Mouse (Mus musculus): ENCODE data around the gene Etnk1.
"Not testable (repeated sequence)": the region's sequence is repeated elsewhere in the genome, so short reads cannot be mapped to it uniquely, and the experiment has no call there.

Gene Etnk1

DNA sequence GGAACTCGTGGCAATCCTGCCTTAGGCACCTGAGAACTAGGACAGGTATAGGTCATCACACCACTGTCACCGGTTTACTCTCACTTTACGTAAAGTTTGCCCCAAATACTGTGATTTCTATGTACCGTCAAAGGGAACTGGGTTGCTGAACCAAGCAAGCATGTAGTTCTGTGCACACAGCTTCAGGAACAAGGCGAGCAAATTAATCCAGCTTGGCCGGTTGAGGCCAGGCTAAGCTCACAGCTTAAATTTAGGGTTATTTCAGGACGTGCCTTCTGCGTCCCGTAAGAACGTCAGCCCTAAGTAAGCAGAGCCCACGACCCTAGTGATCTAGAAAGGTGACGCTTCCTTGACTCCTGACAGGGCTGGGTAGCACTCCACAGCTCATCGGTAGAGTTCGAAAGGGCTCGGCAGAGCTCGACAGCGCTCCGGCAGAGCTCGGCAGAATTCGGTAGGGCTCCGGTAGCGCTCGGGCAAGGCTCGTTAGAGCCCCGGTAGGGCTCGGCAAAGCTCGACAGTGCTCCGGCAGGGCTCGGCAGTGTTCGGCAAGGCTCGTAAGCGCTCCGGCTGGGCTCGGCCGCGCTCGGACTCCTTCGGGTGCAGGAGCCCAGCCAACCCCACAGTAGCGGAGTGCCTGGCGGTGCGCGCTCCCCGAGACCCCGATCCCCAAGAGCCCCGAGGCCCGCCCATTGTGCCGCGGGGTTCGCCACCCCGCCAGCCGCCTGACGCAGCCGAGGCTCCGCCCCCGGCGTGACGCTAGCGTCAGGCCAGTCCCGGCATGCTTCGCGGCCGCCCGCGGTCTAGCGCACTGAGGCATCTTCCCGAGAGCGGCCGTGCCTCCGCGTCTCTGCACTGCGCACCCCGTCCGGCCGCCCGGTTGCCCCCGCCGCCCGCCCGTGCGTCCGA is at the start of gene Etnk1:
Gene Etnk1 (plus strand): TSS at position 770 of the 906 bp plus-strand sequence.
- DNase-seq = peak; percentile 95 to 97

- DNase-seq = no peak
Measured at GRCm38 (mm10) chr6:143119325-143119724, 47.7 kb upstream of the Etnk1 start.

DNA sequence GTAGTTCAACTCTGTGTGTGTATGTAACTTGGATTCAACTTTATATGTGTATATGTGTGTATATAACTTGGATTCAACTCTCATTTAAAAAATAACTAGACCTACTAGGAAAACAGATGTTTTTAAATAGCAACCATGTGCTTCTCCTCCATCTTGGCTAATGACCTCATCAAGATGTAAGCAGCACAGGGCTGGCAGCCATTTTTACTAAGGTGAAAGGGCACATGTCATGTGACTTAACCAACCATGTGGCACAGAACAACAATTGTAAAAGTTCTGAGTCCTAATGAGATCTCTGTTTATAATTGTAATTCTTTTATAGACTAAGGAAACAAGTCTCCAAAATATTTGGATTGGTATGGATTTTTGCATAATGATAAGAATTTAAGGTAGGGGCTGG is 41.3 kb upstream of the Etnk1 start:
- DNase-seq = no peak

DNA sequence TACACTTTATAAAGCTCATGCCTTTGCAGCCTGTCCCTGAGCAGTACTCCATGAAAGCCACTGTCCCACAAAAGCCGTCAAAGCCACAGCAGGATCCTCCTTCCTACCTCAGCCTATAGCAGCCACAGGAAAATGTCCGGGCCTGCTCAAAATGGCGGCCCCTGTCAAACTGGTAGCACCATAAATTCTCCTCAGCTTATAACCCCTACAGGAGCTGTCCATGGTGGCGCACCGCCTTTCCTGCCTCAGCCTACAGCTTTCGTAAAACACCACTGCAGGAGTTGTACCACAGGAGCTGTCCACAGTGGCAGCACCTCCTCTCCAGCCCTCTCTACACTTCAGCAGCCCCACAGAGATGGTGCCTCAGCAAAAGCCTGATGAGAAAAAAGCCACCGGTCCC is 37.6 kb upstream of the Etnk1 start:
- no peak for DNase-seq

DNA sequence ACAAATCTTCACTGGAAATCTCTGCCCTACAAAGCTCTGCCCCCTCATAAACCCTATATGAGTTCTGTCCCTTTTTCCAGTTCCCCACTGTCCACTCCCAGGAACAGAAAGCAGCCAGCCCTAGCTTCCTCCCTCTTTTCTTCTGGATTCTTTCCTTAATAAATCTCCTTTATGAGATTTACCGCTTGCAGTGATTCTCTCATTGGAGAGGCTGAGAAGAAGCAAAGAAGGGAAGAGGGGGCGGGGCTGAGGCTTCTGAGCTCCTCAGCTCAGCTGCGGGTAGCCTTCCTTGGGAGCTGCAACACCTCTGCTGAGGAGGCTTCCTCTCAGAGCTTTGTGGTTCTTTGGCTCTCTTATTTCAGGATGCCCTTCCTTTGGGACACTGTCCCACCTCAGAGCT is 37.1 kb upstream of the Etnk1 start:
- DNase-seq = no peak

DNA sequence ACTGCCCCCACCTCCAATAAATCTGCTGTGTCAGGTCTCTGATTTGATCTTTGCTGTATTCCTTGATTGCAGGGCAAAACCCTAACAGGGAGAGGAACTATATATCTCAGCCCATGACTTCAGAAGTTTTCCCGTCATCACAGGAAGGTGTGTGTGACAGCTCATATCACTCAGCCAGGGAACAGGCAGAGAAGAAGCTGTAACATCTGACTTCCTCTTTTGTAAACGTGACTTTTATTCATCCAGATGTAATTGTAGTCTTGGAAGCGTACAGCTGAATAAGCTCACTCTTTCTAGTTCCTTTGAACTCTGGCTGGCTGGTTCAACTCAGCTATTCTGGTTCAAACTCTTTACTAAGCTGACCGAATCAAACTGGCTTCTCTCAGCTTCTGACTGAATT is 36.6 kb upstream of the Etnk1 start:
- no peak for DNase-seq

DNA sequence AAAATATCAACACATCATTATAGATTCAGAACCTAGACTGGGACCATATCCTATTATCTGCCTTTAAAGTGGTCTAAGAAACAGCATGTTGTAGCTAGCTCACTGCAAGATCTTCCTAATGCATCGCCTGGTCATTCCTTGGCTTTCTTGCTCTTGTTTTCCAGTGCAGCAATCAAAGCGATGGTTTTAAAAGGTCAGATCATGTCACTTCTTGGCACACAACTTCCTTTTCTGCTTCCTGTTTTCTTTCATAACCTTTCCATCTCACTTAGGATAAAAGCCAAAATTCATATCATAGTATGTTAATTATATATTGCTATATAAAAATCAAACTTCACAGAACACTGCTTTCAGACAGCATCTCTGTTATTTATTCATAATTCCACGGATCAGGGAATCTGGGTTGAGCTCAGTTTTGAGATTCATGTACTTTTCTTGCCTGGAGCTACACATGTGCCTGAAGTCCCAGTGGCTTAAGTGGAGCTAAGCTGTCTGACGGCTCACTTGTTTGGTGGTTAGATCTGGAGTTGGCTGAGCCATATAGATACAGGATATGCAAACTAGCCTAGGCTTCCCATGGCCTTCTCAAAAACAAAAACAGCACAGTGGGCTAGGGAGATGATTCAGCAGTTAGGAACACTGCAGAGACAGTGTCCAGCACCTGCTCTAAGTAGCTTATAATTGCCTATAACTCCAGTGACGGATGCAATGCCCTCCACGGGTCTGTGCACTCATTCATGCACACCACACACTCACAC is 34.9 kb upstream of the Etnk1 start:
- no peak for DNase-seq

DNA sequence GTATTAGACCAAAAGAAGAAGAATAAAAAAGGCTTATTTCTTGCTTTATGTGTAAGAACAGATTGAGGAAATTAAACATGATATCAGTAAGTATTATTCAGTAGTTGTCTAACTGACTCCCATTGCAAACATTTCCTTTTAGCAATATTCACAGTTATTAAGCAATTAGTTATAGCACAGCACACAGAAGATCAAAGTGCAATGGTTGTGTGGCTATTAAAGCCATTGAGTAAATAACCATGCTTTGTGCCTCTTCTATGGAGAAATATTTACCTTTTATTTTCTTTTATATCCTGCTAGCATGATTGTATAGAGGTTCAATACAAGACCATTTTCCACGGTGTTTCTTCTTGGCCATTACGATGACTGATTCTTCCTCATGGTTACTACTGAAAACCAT is 33.9 kb upstream of the Etnk1 start:
- DNase-seq = no peak

GRCm38 (mm10) chr6:143135097-143135496 is 31.9 kb upstream of the Etnk1 start:
- DNase-seq = no peak

GRCm38 (mm10) chr6:143136688-143137087 is 30.3 kb upstream of the Etnk1 start:
- DNase-seq = no peak

DNA sequence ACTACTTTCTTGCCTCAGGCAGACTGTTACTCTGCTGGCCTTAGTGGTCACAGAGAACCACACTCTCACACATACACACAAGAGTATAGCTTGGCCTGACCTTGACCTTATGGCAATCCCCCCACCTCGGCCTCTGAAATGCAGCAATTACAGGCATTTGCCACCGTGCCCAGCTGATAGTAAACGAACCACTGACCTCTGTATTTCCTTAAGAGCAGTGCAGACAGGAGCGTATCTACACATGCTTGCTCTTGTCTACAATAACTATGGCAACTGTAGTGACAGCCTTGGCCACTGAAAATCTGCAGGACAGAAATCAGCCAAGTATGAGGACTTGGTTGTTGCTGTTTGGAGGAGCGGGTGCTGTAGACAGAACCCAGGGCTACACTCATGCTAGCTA is 29.7 kb upstream of the Etnk1 start:
- DNase-seq = no peak

GRCm38 (mm10) chr6:143139417-143139816 is 27.6 kb upstream of the Etnk1 start:
- DNase-seq = no peak

- no peak for DNase-seq
Measured at GRCm38 (mm10) chr6:143140884-143141283, 26.1 kb upstream of the Etnk1 start.

DNA sequence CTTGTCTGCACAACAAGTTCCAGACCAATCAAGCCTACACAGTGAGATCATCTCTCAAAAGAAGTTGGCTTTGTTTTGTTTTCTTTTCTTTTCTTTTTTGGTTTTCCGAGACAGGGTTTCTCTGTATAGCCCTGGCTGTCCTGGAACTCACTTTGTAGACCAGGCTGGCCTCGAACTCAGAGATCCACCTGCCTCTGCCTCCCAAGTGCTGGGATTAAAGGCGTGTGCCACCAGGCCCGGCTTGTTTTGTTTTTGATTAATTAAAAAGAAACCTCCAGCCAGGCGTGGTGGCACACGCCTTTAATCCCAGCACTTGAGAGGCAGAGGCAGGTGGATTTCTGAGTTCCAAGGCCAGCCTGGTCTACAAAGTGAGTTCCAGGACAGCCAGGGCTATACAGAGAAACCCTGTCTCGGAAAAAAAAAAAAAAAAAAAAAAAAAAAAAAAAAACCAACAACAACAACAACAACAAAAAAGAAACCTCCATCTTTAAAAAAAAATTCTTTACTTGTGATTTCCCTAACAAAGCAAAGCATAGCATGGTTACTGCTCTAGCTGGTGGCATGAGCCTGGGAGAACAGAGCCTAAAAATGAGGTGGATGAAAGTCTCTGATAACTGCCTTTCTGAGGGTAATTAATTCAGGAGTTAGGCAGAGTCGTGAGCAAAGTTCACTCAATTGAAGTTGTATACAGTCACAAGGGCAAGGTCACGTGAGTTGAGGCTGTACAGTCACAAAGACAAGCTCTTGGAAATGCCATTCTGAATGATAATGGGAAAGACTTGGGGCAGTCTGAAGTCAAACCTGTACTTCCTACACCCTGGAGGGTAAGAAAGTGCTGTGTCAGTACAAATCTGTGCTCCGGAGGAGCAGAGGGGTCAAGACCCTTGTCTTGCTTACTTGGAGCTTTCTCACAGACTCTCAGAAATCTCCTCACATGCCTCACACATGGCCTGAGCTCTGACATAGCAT is 25.1 kb upstream of the Etnk1 start:
- DNase-seq = not testable (repeated sequence)

- no peak for DNase-seq
Measured at GRCm38 (mm10) chr6:143142861-143143260, 24.2 kb upstream of the Etnk1 start.

DNA sequence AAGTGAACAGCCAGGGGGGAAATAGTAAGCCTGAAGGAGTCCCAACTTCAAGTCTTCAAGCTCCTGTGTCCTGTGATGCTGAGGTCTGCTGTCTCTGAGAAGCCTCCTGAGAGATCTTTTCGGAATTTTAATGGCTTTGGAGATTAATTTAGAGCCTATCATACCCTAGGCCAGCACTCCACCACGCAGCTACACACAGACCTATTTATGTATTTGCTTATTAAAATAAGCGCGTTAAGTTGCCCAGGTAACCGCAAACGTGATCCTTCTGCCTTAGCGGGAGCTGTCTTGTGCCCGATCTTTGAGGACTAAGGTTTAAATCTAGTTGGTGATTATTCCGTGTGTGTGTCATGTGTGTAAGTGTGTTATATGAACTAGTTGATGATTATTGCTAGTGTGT is 23.7 kb upstream of the Etnk1 start:
- DNase-seq = no peak

DNA sequence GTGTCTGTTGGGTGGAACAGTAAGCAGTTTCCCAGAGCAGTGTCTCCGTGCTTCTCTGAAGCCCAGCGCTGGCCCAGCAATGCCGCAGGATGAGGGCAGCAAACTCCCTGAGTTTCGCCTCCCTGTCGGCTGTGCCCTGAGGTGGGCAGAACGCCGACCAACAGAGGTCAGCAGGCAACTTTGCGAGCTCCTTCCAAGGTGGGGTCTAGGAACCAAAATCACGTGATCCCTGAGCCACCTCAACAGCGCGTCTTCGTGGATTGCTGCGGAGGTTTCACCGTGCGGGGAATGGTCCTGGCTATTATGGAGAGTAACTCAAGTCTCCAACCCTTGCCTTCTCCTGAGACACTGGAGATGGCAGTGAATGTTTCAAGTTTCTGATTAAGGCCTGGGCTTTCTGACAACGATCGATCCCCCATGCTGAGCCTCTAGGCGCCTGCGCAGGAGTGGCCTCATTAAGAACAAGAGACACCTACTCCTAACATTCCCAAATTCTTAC is 23.2 kb upstream of the Etnk1 start:
- DNase-seq = no peak

- no peak for DNase-seq
Measured at GRCm38 (mm10) chr6:143144556-143144955, 22.5 kb upstream of the Etnk1 start.

GRCm38 (mm10) chr6:143145051-143145450 is 22.0 kb upstream of the Etnk1 start:
- DNase-seq = no peak

DNA sequence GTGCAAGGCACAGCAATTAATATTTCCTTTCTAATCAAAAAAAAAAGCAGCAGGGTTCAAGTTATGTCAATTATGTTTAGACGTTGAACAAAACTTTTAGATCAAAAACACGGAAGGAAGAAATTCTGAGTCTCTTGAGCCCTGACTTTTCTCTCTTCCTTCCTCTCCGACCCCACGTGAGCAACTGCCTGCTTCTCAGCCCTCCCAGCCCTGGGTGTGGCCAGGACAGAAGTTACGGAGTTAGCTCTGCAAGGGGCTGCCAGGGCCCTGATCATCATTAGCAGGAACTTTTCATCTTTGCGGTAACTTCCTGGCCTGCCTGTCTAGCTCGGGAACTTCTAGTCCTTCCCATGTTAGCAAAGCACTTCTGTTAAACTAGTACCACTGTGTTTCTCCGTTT is 20.3 kb upstream of the Etnk1 start:
- DNase-seq = peak; percentile 44 to 49

DNA sequence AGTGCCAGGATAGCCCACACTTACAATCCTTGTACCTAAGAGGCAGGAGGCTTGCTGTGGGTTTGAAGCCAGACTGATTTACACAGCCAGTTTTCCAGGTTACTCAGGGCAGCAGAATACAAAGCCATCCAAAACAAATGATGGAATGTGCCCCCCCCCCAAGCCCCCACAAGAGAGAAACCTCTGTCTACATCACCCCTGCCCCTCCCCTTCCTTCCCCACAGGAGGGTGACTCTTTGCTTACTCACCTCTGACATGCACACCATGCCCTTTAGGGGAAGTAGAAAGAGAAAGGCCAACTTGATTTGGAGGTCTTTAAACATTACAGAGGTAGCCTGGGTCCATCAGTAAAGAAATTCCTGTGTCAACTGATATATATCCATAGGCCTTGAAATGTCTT is 18.2 kb upstream of the Etnk1 start:
- DNase-seq = no peak

- DNase-seq = no peak
Measured at GRCm38 (mm10) chr6:143149766-143150291, 17.2 kb upstream of the Etnk1 start.

All from lung, postnatal 4 days (tissue).